Mouse (Mus musculus) layer of hippocampus, postnatal 10 days (tissue): ENCODE measurements at regions not wholly inside any gene's neighbourhood (a gene's known extent, or its start where the extent isn't known, plus 50 kb on each side); places are given as distances from the start of the nearest gene placed in this dataset.
"Not testable (repeated sequence)": the region's sequence is repeated elsewhere in the genome, so short reads cannot be mapped to it uniquely, and the experiment has no call there.

Experiments used
- DNase-seq, 2 experiments: peaks; one replicate each; pipeline ENCODE4 v3.0.0; 2021; ENCODE audit warnings: low spot score in 2 of 2

DNA sequence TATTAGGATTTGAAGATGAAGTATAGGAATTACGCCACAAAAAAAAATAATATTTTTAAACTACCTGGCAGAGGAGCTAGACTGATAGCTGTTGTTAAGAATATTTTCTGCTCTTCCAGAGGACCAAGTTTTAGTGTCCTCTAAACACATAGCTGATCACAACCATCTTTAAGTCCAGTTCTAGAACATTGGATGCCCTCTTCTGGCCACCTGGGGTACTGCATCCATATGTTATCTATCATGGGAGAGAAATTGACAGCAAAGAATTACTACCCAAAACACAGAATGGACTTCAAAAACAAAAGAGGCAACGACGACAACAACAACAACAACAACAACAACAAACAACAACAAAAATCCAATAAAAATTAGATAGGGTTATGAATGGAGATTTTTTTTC is 71.0 kb upstream of the Prl4a1 start:
- peak; percentile 15 to 20 for DNase-seq

DNA sequence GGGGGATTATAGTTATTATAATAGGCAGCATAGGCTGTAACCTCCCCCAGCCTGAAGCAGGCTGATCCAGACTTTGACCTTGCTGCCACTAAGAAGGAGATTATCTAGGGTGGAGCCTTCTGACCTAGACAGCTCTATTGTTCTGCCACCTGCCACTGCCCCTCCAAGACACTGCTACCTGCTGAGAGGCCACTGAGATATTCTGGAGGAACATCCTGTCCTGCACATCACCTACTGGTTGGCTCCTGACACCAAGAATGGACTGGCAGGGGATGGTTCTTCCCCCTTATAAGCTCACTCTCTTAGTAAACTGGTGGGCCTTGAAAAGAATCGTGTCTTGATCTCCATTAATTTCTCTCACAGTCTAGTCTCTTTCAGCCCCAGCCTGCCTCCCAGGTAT is 55.6 kb upstream of the Prl4a1 start:
- not testable (repeated sequence) for DNase-seq

DNA sequence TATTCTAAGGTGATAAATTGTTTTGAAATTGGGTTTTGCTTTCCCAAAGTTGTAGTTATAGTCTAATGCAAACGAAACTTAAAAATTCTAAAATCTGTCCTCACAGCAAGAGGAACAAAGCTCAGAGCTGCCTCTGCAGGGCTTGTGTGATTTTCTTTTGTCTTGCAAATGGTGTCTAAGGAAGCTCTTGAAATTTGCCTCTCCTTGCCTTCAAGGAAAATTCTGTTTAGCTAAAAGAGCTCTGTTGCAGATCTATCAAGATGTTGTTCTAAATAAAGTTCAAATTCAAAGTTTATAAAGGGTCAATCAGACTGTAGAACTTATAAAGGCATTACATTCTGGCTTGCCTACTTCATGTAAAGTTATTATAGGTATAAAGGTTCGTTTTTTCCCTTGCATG is 53.6 kb upstream of the Prl4a1 start:
- DNase-seq = not testable (repeated sequence)

DNA sequence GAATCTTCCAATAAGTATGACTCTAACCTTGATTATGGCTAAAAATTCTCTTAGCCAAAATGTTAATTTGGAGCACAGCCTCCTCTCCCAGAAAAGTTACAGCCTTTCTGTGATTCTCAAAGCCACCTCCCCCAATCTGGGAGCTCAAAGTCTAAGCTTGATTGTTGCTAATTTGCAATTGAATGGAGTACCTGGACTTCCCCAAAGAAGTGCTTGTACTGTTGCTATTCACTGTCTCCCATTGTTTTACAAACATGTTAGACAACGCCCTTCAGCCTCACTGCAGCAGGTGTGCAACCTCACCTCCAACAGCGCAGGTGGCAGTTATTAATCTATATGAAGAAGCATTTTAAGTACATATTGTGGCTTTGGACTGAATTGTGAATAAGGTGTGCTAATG is 50.0 kb upstream of the Prl4a1 start:
- DNase-seq = not testable (repeated sequence)
